Mouse (Mus musculus) cerebellum, adult (tissue): ENCODE results near the gene Esr2.
"Not testable (repeated sequence)": the region's sequence is repeated elsewhere in the genome, so short reads cannot be mapped to it uniquely, and the experiment has no call there.

Source experiments
- ATAC-seq: cut with Nextera tagmentation; 2 replicates; pipeline ENCODE4 v1.9.2; 2017; ENCODE audit warnings: mild to moderate bottlenecking, moderate library complexity, mixed read lengths; ENCODE audit not compliant: insufficient number of reproducible peaks, low FRiP score, low TSS enrichment

Gene Esr2

DNA sequence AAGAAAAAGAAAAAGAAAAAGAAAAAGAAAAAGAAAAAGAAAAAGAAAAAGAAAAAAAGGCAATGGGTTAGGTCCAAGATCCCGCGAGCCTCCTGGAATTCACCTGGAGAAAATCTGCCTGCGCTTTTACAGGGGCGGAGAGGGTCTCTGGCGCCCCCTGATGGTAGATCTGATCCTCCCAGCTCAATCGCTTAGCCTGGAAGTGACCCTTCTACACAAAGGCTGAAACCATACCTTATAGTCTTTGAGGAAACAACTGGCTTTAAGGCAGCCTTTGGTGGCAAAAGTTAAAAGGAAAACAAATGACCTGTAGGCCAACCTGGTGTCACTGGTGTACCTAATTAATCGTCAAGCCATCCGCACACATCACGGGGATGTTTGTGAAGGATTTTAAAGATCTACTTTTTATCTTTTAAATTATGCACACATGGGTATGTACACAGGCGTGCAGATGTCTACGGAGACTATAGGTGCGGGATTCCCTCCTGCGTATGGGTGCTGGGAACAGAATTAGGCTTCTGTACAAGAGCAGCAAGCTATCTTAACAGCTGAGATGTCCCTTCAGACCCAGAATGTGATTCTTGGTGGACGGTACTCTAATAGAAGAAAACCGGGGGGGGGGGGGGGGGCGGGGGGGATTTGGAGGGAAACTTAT, 932 bp upstream of the Esr2 start:
- peak; percentile 75; the same call in 1 of the 2 replicates for ATAC-seq

- no peak for ATAC-seq
These were observed 11.4 kb downstream of the Esr2 start for GRCm38 (mm10) chr12:76165641-76166040.

- ATAC-seq: not testable (repeated sequence)
These were observed 24.7 kb downstream of the Esr2 start for GRCm38 (mm10) chr12:76152389-76152788.

DNA sequence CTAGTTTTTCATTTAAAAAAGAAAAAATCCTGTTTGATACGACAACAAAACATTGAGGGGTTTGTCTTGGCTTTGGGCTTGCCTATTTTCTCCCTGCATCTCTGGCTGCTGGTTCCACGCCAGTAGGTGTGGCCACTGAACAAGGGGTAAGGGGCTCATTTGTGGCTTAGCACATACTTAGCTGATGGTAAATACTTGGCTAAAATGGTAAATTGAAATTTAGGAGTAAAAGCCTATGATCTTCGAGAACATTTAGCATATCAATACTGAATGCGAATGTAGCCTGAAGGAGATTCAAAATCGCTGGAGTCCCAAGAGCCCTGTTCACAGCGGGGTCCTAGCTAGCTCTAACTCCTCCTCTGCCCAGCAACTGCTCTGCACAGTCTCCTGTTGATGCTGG, 40.4 kb downstream of the Esr2 start:
- ATAC-seq: no peak

- not testable (repeated sequence) for ATAC-seq
These were observed 44.0 kb downstream of the Esr2 start for GRCm38 (mm10) chr12:76133081-76133480.

DNA sequence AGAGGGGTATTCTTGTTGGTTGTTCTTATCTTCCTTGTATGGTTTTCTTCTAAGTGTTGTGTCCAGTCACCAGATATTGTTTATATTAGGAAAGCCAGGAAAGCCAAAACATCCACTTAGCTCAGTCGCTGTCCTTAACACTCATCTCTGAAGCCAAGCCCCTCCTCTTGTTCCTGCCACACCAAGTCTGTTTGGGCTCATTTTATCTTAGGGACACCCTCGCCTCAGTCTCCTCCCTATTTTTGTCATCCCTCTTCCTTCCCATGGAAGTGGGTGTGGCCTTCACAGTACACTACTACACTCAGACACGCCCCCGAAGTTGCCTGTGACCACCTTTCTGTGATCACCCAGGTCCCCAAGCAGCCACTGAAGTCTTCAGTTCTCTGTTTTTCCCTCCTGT, 44.5 kb downstream of the Esr2 start:
- ATAC-seq: no peak

GRCm38 (mm10) chr12:76130891-76131290, 46.2 kb downstream of the Esr2 start:
- ATAC-seq: no peak

GRCm38 (mm10) chr12:76130281-76130680, 46.8 kb downstream of the Esr2 start:
- peak; percentile 74 for ATAC-seq

GRCm38 (mm10) chr12:76128831-76129230, 48.2 kb downstream of the Esr2 start:
- no peak for ATAC-seq

DNA sequence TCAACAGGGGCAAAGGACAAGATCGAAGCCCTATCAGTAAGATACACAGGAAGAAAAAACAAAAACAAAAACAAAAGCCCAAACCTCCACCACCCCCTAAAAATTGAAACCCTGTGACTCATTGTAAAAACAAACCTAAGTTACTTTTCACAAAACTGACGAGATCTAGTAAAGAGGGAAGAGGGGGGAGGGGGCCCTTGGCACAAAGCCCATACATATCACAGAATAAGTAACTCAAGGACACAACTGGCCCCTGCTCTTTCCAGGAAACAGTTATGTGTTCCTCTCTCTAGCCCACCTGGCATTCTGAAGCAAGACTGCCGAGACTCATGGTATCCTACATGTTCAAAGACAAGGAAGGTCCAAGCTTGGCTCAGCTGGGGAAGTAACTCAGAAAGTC, 48.8 kb downstream of the Esr2 start:
- ATAC-seq: no peak

DNA sequence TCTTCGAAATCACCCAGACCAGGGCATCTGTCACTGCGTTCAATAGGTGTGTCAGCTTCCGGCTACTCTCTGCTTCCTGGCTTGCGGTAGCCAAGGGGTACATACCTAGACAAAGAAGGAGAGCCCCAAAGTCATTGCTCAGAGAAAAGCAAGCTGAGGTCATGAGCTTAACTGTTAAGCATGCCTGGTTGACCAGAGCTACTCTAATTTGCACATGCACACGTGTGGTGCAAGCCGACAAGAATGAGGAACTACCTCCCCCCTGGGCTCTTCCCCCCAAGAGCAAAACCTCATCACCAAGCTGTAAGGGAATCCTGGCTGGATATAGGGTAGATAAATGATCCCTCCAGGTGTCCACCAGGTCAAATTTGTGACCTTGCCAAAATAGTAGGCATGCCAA, 53.8 kb downstream of the Esr2 start:
- no peak for ATAC-seq

DNA sequence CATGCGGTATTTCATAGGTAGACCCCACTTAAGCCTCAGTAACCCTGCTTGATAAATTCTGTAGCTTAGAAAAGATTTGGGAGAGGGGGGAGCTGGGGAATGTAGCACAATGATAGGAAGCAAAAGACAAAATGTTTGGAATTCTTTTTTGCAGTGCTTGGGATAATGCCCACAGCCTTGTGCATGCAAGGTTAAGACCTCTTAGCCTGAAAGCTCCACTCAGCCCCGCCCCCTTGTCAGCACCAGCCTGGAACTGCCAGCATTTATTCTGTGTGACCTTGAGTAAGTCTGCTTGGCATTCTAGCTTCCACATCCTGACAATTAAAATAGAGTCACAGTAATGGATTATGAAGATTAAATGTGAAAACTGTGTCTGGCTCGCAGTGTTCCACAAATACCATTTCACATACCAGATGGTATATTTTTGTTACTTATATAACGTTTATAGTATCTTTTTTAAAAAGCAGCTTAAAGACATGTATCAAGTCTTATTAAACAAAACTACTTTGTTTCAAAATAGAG, 59.4 kb downstream of the Esr2 start:
- ATAC-seq: no peak

GRCm38 (mm10) chr12:76116577-76116976, 60.5 kb downstream of the Esr2 start:
- ATAC-seq: no peak

- ATAC-seq: no peak
These were observed 66.0 kb downstream of the Esr2 start for GRCm38 (mm10) chr12:76111046-76111445.

- ATAC-seq: peak; percentile 91
These were observed 67.2 kb downstream of the Esr2 start for GRCm38 (mm10) chr12:76109646-76110405.

DNA sequence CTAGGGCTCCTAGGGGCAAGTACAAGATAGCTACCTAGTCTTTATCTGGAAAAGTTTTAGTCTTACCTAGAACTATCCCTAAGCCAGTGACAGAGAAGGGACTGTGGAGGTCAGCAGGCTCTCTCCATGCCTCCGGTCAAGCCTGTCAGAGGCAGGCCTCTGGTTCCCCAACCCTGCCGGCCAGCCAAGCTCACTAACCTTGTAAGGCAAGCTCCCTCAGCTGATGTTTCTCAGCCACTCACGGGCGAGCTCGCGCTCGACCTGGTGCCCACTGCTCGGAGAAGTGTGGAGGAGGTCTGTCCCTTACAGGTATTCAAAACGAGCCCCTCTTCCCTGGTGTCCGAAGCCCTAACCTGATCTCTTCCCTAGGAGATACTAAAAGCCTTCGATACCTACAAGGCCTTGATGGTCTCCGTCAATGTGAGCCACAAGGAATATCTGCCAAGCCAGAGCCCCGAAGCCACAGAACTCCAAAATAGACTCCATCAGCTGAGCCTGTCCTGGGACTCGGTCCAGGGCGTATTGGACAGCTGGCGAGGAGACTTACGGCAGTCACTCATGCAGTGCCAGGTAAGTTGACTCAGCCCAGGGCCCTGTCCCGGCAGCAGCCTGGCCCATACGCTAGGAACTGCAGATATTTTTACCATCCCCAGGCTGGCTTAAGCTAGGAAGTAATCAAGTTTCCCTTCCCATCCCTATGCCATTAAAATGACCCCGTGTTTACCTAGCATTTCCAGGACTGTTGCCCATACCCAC, 72.3 kb downstream of the Esr2 start:
- no peak for ATAC-seq

GRCm38 (mm10) chr12:76102621-76103020, 74.4 kb downstream of the Esr2 start:
- peak; percentile 73; the same call in 1 of the 2 replicates for ATAC-seq

GRCm38 (mm10) chr12:76095117-76096035, 81.7 kb downstream of the Esr2 start:
- ATAC-seq: no peak

- no peak for ATAC-seq
These were observed 83.2 kb downstream of the Esr2 start for GRCm38 (mm10) chr12:76093613-76094588.
